Mouse (Mus musculus) midbrain, embryonic 16.5 days (tissue): Measurements from ENCODE around the gene Sf1. TPM values are rescaled to one million over a fixed set of nuclear protein-coding genes. Genes with fewer than 3 reads are reported as not detected.
A peak's percentile ranks its signal among the peaks of the same experiment; 100 is the strongest.

Source experiments
- ATAC-seq: fragments of 200-750 bp; cut with Nextera tagmentation; 2 replicates; pipeline ENCODE4 v1.8.0; 2017; ENCODE audit warnings: moderate TSS enrichment
- H3K27ac ChIP-seq: fragments of 300-500 bp; sonication (generic); 2 replicates; pipeline ENCODE4 v1.5.1; 2014; ENCODE audit warnings: mild to moderate bottlenecking, low read length, mixed read lengths
- H3K27me3 ChIP-seq: fragments of 300-500 bp; sonication (generic); 2 replicates; pipeline ENCODE4 v1.6.1; 2014; ENCODE audit warnings: low read depth, low read length, mixed read lengths; ENCODE audit not compliant: control insufficient read depth, insufficient read depth
- H3K36me3 ChIP-seq: fragments of 300-500 bp; sonication (generic); 2 replicates; pipeline ENCODE4 v1.6.1; 2014; ENCODE audit warnings: mild to moderate bottlenecking, low read length, moderate library complexity, mixed read lengths; ENCODE audit not compliant: control insufficient read depth, insufficient read depth
- H3K4me1 ChIP-seq: fragments of 300-500 bp; sonication (generic); 2 replicates; pipeline ENCODE4 v1.6.1; 2014; ENCODE audit warnings: mild to moderate bottlenecking, low read length, mixed read lengths; ENCODE audit not compliant: control insufficient read depth, insufficient read depth
- H3K4me2 ChIP-seq: fragments of 300-500 bp; sonication (generic); 2 replicates; pipeline ENCODE4 v1.6.1; 2014; ENCODE audit warnings: mild to moderate bottlenecking, low read length, mixed read lengths
- H3K4me3 ChIP-seq: fragments of 300-500 bp; sonication (generic); 2 replicates; pipeline ENCODE4 v1.5.1; 2014; ENCODE audit warnings: low read depth, mild to moderate bottlenecking, low read length, moderate library complexity, mixed read lengths
- H3K9ac ChIP-seq: fragments of 300-500 bp; sonication (generic); 2 replicates; pipeline ENCODE4 v1.6.1; 2014; ENCODE audit warnings: low read depth, low read length, mixed read lengths
- H3K9me3 ChIP-seq: fragments of 300-500 bp; sonication (generic); replicated peaks from 2 replicates; pipeline ENCODE4 v1.6.1; 2014; ENCODE audit warnings: mild to moderate bottlenecking, low read length, mixed read lengths; ENCODE audit not compliant: control insufficient read depth, poor library complexity, severe bottlenecking
- WGBS: fragments of 180-500 bp; shearing (Covaris S2); extraction: QIAGEN DNeasy Blood & Tissue Kit; methylation state at CpG from one replicate; pipeline ENCODE4 v1.1.7; 2014; 5-methylcytosine and 5-hydroxymethylcytosine counted together
- polyA plus RNA-seq: library from polyadenylated mRNA; unstranded; fragments of >200 nt; fragmentation: Nextera tagmentation; extraction: Ambion mirVana; gene quantifications from 2 replicates; pipeline ENCODE4 v1.2.1, GENCODE M21; 2015

The Sf1 gene
- polyA plus RNA-seq, 1 experiment from 2014 or later = 95.9 TPM

- Histone ChIP-seq H3K4me1 (no peaks in the 10 kb centered on the region), H3K27ac (no peak overlapping the region), H3K4me2 (no peak overlapping the region), H3K9me3 (no peaks in the 10 kb centered on the region), H3K36me3 (peaks cover 43% of the 10 kb centered on the region), H3K9ac (no peak overlapping the region), H3K27me3 (no peaks in the 10 kb centered on the region), H3K4me3 (no peak overlapping the region)
- WGBS = 94% methylated on average over 4 of the region's 4 CpGs
- no peak for ATAC-seq
These were observed 15.9 kb upstream of the Sf1 start for GRCm38 (mm10) chr19:6347615-6348014.

DNA sequence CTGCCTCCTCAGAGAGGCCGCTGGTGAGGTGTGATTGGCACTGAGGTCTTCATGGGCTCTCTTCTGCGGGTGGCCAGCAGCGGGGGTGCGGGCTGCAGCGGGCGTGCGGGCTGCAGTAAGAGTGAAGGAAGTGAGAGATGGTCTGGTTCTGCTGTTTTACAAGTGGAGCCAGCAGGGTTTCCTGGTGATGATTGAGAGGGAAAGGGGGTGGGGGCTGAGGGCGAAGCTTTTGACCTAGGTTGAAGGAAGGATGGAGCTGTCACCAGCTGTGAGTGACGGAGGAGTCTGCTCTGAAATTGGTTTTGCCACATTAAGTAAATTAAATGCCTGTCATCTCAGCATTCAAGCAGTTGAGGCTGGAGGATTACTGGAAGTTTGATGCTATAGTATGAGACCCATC is 14.8 kb upstream of the Sf1 start:
- 59% methylated on average over 9 of the region's 9 CpGs for WGBS

DNA sequence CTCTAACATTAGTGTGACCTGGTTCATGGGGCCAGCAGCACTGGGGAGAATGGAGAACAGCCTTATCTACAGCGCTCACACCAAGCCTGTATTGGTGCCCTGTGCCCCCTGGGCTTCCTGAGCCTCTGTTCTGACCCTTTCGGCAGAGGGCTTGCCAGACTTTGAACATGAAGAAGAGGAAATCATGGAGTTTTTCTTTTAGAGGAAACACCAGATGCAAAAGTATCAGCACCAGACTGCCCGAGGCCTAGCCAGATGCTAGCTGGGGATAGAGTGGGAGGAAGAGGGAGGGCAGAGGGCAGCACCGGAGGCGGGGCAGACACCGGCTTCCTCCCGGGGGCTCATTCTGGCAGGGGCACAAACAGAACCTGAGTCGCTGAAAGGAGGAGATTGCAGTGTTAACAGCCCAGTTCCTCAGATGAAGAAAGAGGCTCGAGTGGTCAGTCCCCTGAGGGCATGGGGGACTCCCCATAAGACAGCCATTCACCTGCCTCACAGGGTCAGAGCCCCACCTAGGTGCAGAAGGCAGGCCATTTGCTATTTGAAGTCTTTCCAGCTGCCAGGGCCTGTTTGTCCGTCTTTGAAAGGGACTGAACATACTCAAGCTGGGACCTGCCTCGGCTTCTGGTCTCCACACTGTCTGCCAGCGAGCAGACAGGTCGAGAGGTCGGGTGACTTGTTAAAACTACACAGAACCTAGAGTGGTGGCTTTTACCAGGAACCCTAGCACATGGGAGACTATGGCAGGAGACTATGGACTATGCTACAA is 14.1 kb upstream of the Sf1 start:
- Histone ChIP-seq H3K27ac (no peak overlapping the region), H3K27me3 (no peaks in the 10 kb centered on the region), H3K9me3 (no peaks in the 10 kb centered on the region), H3K9ac (no peak overlapping the region), H3K4me3 (no peak overlapping the region), H3K4me1 (no peaks in the 10 kb centered on the region), H3K36me3 (peaks cover 40% of the 10 kb centered on the region), H3K4me2 (no peak overlapping the region)
- ATAC-seq = no peak
- WGBS = 53% methylated on average over 14 of the region's 14 CpGs

More for the DNA sequence above, 14.8 kb upstream of the Sf1 start:
- no peak overlapping the region for H3K4me2 ChIP-seq
- no peaks in the 10 kb centered on the region for H3K9me3 ChIP-seq
- ATAC-seq = no peak
- H3K4me1 ChIP-seq = no peaks in the 10 kb centered on the region
- peaks cover 41% of the 10 kb centered on the region for H3K36me3 ChIP-seq
- no peak overlapping the region for H3K9ac ChIP-seq
- no peaks in the 10 kb centered on the region for H3K27me3 ChIP-seq
- no peak overlapping the region for H3K4me3 ChIP-seq
- H3K27ac ChIP-seq = no peak overlapping the region

DNA sequence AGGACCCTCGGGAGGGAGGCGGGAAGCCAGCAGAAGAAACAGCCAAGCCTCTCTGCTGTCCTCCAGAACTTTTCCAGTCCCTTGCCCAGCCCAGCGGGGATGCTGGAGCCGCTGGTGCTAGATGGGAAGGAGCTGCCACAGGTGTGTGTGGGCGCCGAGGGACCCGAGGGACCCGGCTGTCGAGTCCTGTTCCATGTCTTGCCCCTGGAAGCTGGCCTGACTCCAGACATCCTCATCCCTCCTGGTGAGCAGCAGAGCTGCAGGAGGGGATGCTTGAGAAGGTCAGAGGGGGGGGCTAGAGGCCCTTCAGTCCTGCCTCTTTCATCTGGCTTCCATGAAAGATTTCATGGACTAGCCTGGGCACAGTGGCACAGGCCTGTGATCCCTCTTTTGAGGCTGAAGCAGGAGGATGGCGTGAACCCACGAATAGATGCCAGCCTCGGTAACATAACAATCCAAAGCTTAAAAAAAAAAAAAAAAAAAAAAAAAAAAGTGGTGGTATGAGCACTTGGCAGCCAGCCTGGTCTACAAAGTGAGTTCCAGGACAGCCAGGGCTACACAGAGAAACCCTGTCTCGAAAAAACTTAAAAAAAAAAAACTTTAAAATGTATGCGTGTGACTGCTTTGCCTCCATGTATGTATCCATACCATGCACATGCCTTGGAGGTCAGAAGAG is 11.9 kb upstream of the Sf1 start:
- Histone ChIP-seq H3K9me3 (no peaks in the 10 kb centered on the region), H3K4me1 (no peaks in the 10 kb centered on the region), H3K27me3 (no peaks in the 10 kb centered on the region), H3K9ac (no peak overlapping the region), H3K4me2 (no peak overlapping the region), H3K27ac (no peak overlapping the region), H3K4me3 (no peak overlapping the region), H3K36me3 (peaks cover 22% of the 10 kb centered on the region)
- 65% methylated on average over 14 of the region's 14 CpGs for WGBS
- no peak for ATAC-seq

GRCm38 (mm10) chr19:6352107-6352505 is 11.4 kb upstream of the Sf1 start:
- no peak overlapping the region for H3K4me3 ChIP-seq
- H3K9me3 ChIP-seq = no peaks in the 10 kb centered on the region
- H3K4me1 ChIP-seq = no peaks in the 10 kb centered on the region
- H3K9ac ChIP-seq = no peak overlapping the region
- peaks cover 16% of the 10 kb centered on the region; the same call in 1 of the 2 replicates for H3K36me3 ChIP-seq
- ATAC-seq = no peak
- H3K4me2 ChIP-seq = no peak overlapping the region
- H3K27me3 ChIP-seq = no peaks in the 10 kb centered on the region
- WGBS = 93% methylated on average over 2 of the region's 2 CpGs
- H3K27ac ChIP-seq = no peak overlapping the region

- H3K4me2 ChIP-seq = no peak overlapping the region
- 74% methylated on average over 7 of the region's 7 CpGs for WGBS
These were observed 9.5 kb upstream of the Sf1 start for GRCm38 (mm10) chr19:6354030-6354429.

DNA sequence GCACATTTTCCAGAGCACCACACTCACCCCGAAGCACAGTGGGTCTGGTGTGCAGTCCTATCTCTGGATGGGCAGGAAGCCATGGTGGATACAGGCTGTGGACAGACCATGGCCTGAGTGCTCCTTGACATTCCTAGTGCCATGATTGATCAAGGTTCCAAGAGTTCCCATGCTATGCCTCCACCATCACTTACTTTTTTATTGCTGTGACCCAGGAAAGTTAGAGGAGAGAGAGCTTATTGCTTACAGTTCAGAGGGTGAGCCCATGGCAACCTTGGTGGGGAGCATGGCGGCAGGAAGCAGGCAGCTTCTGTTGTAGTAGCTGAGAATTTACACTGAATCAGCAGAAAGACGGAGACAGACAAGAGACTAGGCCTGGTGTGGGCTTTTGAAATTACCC is 2.2 kb upstream of the Sf1 start:
- H3K27ac ChIP-seq = no peak overlapping the region
- no peak overlapping the region for H3K4me3 ChIP-seq
- no peaks in the 10 kb centered on the region for H3K9me3 ChIP-seq
- no peak for ATAC-seq
- peaks cover 21% of the 10 kb centered on the region for H3K4me1 ChIP-seq
- no peak overlapping the region for H3K9ac ChIP-seq
- H3K27me3 ChIP-seq = no peaks in the 10 kb centered on the region
- no peak overlapping the region for H3K4me2 ChIP-seq
- peaks cover 9% of the 10 kb centered on the region for H3K36me3 ChIP-seq
- WGBS = 99% methylated on average over 3 of the region's 3 CpGs

More at GRCm38 (mm10) chr19:6354030-6354429, 9.5 kb upstream of the Sf1 start:
- no peak overlapping the region for H3K4me3 ChIP-seq
- H3K36me3 ChIP-seq = peaks cover 11% of the 10 kb centered on the region; the same call in 1 of the 2 replicates
- ATAC-seq = no peak
- H3K9ac ChIP-seq = no peak overlapping the region
- H3K27ac ChIP-seq = no peak overlapping the region
- H3K4me1 ChIP-seq = no peaks in the 10 kb centered on the region
- H3K27me3 ChIP-seq = no peaks in the 10 kb centered on the region
- H3K9me3 ChIP-seq = no peaks in the 10 kb centered on the region

DNA sequence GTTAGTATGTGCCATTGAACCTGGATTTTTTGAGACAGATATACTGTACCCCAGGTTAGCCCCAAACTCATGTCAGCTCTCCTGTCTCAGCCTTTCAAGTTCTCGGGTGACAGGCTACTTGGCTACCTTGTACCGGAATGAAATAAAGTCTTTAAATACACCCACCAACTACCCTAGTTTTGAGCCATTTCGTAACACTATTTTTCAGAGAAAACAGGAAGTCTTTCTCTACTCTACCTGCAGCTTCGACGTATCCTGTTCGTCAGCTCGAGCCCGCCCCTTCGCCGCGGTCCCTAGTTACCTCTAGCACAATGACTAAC is 439 bp upstream of the Sf1 start:
- Histone ChIP-seq H3K4me1 (peaks cover 27% of the 10 kb centered on the region), H3K9me3 (no peaks in the 10 kb centered on the region), H3K4me3 (peak overlapping the region; percentile 100), H3K27ac (peak overlapping the region; percentile 99), H3K4me2 (peak overlapping the region; percentile 58), H3K27me3 (no peaks in the 10 kb centered on the region), H3K9ac (peak overlapping the region; percentile 51), H3K36me3 (peaks cover 18% of the 10 kb centered on the region)
- no peak for ATAC-seq
- WGBS = 0% methylated on average over 11 of the region's 11 CpGs

GRCm38 (mm10) chr19:6364317-6364725 is 831 bp downstream of the Sf1 start:
- Histone ChIP-seq H3K9ac (peak overlapping the region; percentile 99), H3K4me1 (peaks cover 27% of the 10 kb centered on the region), H3K9me3 (no peaks in the 10 kb centered on the region), H3K27me3 (no peaks in the 10 kb centered on the region), H3K27ac (peak overlapping the region; percentile 99), H3K36me3 (peaks cover 22% of the 10 kb centered on the region), H3K4me3 (peak overlapping the region; percentile 100), H3K4me2 (peak overlapping the region; percentile 87)
- WGBS = 1% methylated on average over 38 of the region's 55 CpGs
- no peak for ATAC-seq
